Mouse (Mus musculus) heart, postnatal 0 days (tissue): ENCODE results near the gene Gm44973.
"Not testable (repeated sequence)": the region's sequence is repeated elsewhere in the genome, so short reads cannot be mapped to it uniquely, and the experiment has no call there.

ENCODE experiments used
- CTCF ChIP-seq: IDR thresholded peaks from 2 replicates; pipeline ENCODE4 v1.5.1; 2016; ENCODE audit warnings: antibody characterized with exemption, control low read depth, low read depth
- EP300 ChIP-seq: IDR thresholded peaks from 2 replicates; pipeline ENCODE4 v1.6.1; 2016; ENCODE audit warnings: antibody characterized with exemption, low read depth

DNA sequence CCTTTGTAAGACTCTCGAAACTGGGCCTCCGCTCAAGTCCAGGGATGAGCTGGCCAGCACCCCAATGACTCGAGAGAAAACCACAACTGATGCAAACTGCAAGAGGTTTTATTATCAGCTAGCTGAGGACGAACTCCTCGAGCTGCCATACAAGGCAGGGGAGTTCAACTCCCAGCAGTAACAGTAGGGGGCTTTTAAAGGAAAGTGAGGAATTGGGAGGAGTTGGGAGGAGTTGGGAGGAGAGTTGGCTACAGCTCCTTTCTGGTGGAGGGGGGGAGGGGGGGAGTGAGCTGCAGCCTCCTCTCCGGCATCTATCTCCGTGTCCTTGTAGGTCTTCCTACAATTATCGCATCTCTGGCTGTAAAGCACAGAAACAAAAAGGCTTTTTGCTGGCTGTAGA lies 12.4 kb upstream of the Gm44973 start:
- TF ChIP-seq CTCF, EP300: not testable (repeated sequence)
